Mouse (Mus musculus): Measurements from ENCODE around the gene Atxn1l.

DNA sequence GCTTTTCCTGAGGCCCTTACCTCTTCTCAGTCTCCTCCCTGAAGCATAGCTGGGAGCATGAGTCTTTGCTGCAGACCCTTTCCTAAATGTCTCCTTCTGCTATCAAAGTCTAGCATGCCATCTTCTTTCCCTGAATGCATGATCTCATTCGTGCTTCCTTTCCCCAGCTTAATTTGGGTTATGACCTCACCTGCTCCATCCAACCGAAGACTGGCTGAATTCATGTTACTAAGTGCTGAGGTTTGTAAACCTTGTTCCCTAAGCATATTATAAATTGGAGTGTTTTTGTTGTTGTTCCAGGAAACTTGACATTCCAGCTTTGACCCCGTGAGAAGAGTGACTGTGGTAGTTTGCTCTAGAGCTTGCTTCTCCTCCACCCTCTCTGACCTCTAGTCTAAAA lies 3.5 kb downstream of the Atxn1l start:
- TF ChIP-seq CTCF (conservative IDR thresholded peaks at IDR 0.05; ENCODE audit: low read length) (no peak), POU5F1 (IDR thresholded peaks at IDR 0.05; ENCODE audit: borderline replicate concordance, low read length) (no peak), NANOG (IDR thresholded peaks at IDR 0.05; ENCODE audit: borderline replicate concordance, low read length) (no peak)
